Mouse (Mus musculus): ENCODE data around the gene Gm49388.

GRCm38 (mm10) chr7:127837473-127837872 is 52.1 kb downstream of the Gm49388 start:
- no peak for TF ChIP-seq CTCF (IDR thresholded peaks at IDR 0.05; ENCODE audit: low read depth)
- TF ChIP-seq EP300 (IDR thresholded peaks at IDR 0.05; ENCODE audit: low read depth), result no peak

Data from liver, postnatal 0 days (tissue).